Mouse (Mus musculus) adrenal gland, adult 2 months (tissue): ENCODE results near the gene Gm10638. TPM values are rescaled to one million over a fixed set of nuclear protein-coding genes. Genes with fewer than 3 reads are reported as not detected.

ENCODE experiments used
- DNase-seq: peaks from one replicate; pipeline ENCODE4 v3.0.0; 2021
- long read RNA-seq: library from polyadenylated mRNA; stranded (forward); transcript quantifications from one replicate; pipeline ENCODE4 v2.0.0, GENCODE M21; 2021
- polyA plus RNA-seq: library from polyadenylated mRNA; depleted of rRNA; stranded (reverse); fragments of >200 nt; gene quantifications from 2 replicates; pipeline ENCODE4 v1.2.3, GENCODE M21; 2012; rRNA removed
- total RNA-seq, 2 experiments: library from RNA; stranded (reverse); gene quantifications; 2 replicates each; pipeline ENCODE4 v1.2.3; 2021

The Gm10638 gene
- 1 to 10 TPM; 3.0 to 3.1 TPM for total RNA-seq
- 5.7 and 10.2 TPM in 2 replicates for polyA plus RNA-seq
- long read RNA-seq, transcript Gm10638-201 (1 exons, 905 nt) = major isoform, 6 of 6 reads
- long read RNA-seq, partial matches to known transcripts = 0 of 6 reads
- long read RNA-seq, other reads (novel, unspliced or antisense) = 0 of 6 reads

GRCm38 (mm10) chr8:86745221-86745934 lies at the start of gene Gm10638, which contains the start of gene Siah1a:
Gene Gm10638 (plus strand): TSS chr8:86745699.
Gene Siah1a (minus strand): TSS chr8:86745934.
- DNase-seq = peak; percentile 84

GRCm38 (mm10) chr8:86695703-86696102 lies 49.8 kb upstream of the Gm10638 start:
- DNase-seq = no peak

- peak; percentile 70 for DNase-seq
Measured at GRCm38 (mm10) chr8:86698811-86699421, 46.6 kb upstream of the Gm10638 start.

- no peak for DNase-seq
Measured at GRCm38 (mm10) chr8:86699471-86699870, 46.0 kb upstream of the Gm10638 start.

GRCm38 (mm10) chr8:86702453-86702852 lies 43.0 kb upstream of the Gm10638 start:
- no peak for DNase-seq

- no peak for DNase-seq
Measured at GRCm38 (mm10) chr8:86705317-86705716, 40.2 kb upstream of the Gm10638 start.

GRCm38 (mm10) chr8:86706756-86707155 lies 38.7 kb upstream of the Gm10638 start:
- no peak for DNase-seq

- DNase-seq = no peak
Measured at GRCm38 (mm10) chr8:86707873-86708272, 37.6 kb upstream of the Gm10638 start.

- no peak for DNase-seq
Measured at GRCm38 (mm10) chr8:86712594-86712993, 32.9 kb upstream of the Gm10638 start.

GRCm38 (mm10) chr8:86713407-86714188 lies 31.9 kb upstream of the Gm10638 start:
- no peak for DNase-seq

- no peak for DNase-seq
Measured at GRCm38 (mm10) chr8:86718332-86718994, 27.0 kb upstream of the Gm10638 start.

GRCm38 (mm10) chr8:86719368-86719767 lies 26.1 kb upstream of the Gm10638 start:
- no peak for DNase-seq

GRCm38 (mm10) chr8:86720756-86721459 lies 24.6 kb upstream of the Gm10638 start:
- no peak for DNase-seq

- DNase-seq = no peak
Measured at GRCm38 (mm10) chr8:86721490-86721889, 24.0 kb upstream of the Gm10638 start.

- DNase-seq = peak; percentile 31
Measured at GRCm38 (mm10) chr8:86726959-86727358, 18.5 kb upstream of the Gm10638 start.

- no peak for DNase-seq
Measured at GRCm38 (mm10) chr8:86728224-86728950, 17.1 kb upstream of the Gm10638 start.

GRCm38 (mm10) chr8:86730303-86730702 lies 15.2 kb upstream of the Gm10638 start:
- DNase-seq = no peak

GRCm38 (mm10) chr8:86730860-86731259 lies 14.6 kb upstream of the Gm10638 start:
- no peak for DNase-seq

GRCm38 (mm10) chr8:86734171-86734570 lies 11.3 kb upstream of the Gm10638 start:
- no peak for DNase-seq

- no peak for DNase-seq
Measured at GRCm38 (mm10) chr8:86734954-86735353, 10.5 kb upstream of the Gm10638 start.
